Mouse (Mus musculus): ENCODE results near the gene Psmb8.

GRCm38 (mm10) chr17:34155534-34155933, 42.0 kb upstream of the Psmb8 start:
- no peak for TF ChIP-seq CTCF (IDR thresholded peaks at IDR 0.05; ENCODE audit: insufficient read depth, low read depth, low read length)
- TF ChIP-seq POLR2A (IDR thresholded peaks at IDR 0.05; ENCODE audit: insufficient read depth, low read depth, low read length), result no peak

All from olfactory bulb, adult 2 months (tissue).